Mouse (Mus musculus): ENCODE measurements around the gene Birc6. TPM values are rescaled to one million over a fixed set of nuclear protein-coding genes. Genes with fewer than 3 reads are reported as not detected.
"Not testable (repeated sequence)": the region's sequence is repeated elsewhere in the genome, so short reads cannot be mapped to it uniquely, and the experiment has no call there.

Birc6 gene
- total RNA-seq, 2 experiments from 2014 or later: 97.9 to 98.0 TPM

- no peak for DNase-seq (ENCODE audit: low spot score in 2 of 2)
Observed at GRCm38 (mm10) chr17:74554118-74554517, 26.0 kb downstream of the Birc6 start.

- no peak for DNase-seq (ENCODE audit: low spot score in 2 of 2)
Observed at GRCm38 (mm10) chr17:74559891-74560290, 31.8 kb downstream of the Birc6 start.

- no peak for DNase-seq (ENCODE audit: low spot score in 2 of 2)
Observed at GRCm38 (mm10) chr17:74564151-74564550, 36.1 kb downstream of the Birc6 start.

- DNase-seq (ENCODE audit: low spot score in 2 of 2): no peak
Observed at GRCm38 (mm10) chr17:74569219-74569618, 41.1 kb downstream of the Birc6 start.

GRCm38 (mm10) chr17:74570585-74570984 lies 42.5 kb downstream of the Birc6 start:
- DNase-seq (ENCODE audit: low spot score in 2 of 2): no peak

GRCm38 (mm10) chr17:74577173-74577572 lies 49.1 kb downstream of the Birc6 start:
- no peak for DNase-seq (ENCODE audit: low spot score in 2 of 2)

GRCm38 (mm10) chr17:74579586-74579985 lies 51.5 kb downstream of the Birc6 start:
- DNase-seq (ENCODE audit: low spot score in 2 of 2): peak in 1 of 2 experiments; percentile 9

GRCm38 (mm10) chr17:74580738-74581137 lies 52.6 kb downstream of the Birc6 start:
- no peak for DNase-seq (ENCODE audit: low spot score in 2 of 2)

GRCm38 (mm10) chr17:74586768-74587167 lies 58.7 kb downstream of the Birc6 start:
- no peak for DNase-seq (ENCODE audit: low spot score in 2 of 2)

- DNase-seq (ENCODE audit: low spot score in 2 of 2): no peak
Observed at GRCm38 (mm10) chr17:74598908-74599307, 70.8 kb downstream of the Birc6 start.

GRCm38 (mm10) chr17:74599396-74599795 lies 71.3 kb downstream of the Birc6 start:
- no peak for DNase-seq (ENCODE audit: low spot score in 2 of 2)

- DNase-seq (ENCODE audit: low spot score in 2 of 2): no peak
Observed at GRCm38 (mm10) chr17:74601201-74601600, 73.1 kb downstream of the Birc6 start.

- DNase-seq (ENCODE audit: low spot score in 2 of 2): no peak
Observed at GRCm38 (mm10) chr17:74630798-74631197, 102.7 kb downstream of the Birc6 start.

- DNase-seq (ENCODE audit: low spot score in 2 of 2): no peak
Observed at GRCm38 (mm10) chr17:74642445-74642844, 114.3 kb downstream of the Birc6 start.

- DNase-seq (ENCODE audit: low spot score in 2 of 2): no peak
Observed at GRCm38 (mm10) chr17:74658362-74658761, 130.3 kb downstream of the Birc6 start.

GRCm38 (mm10) chr17:74668010-74668409 lies 139.9 kb downstream of the Birc6 start:
- no peak for DNase-seq (ENCODE audit: low spot score in 2 of 2)

- no peak for DNase-seq (ENCODE audit: low spot score in 2 of 2)
Observed at GRCm38 (mm10) chr17:74670031-74670430, 141.9 kb downstream of the Birc6 start.

- DNase-seq (ENCODE audit: low spot score in 2 of 2): no peak
Observed at GRCm38 (mm10) chr17:74672446-74672845, 144.4 kb downstream of the Birc6 start.

- no peak for DNase-seq (ENCODE audit: low spot score in 2 of 2)
Observed at GRCm38 (mm10) chr17:74673251-74673650, 145.2 kb downstream of the Birc6 start.

GRCm38 (mm10) chr17:74678061-74678460 lies 150.0 kb downstream of the Birc6 start:
- DNase-seq (ENCODE audit: low spot score in 2 of 2): no peak

GRCm38 (mm10) chr17:74684927-74685326 lies 156.8 kb downstream of the Birc6 start:
- no peak for DNase-seq (ENCODE audit: low spot score in 2 of 2)

- no peak for DNase-seq (ENCODE audit: low spot score in 2 of 2)
Observed at GRCm38 (mm10) chr17:74688555-74688954, 160.5 kb downstream of the Birc6 start.

- DNase-seq (ENCODE audit: low spot score in 2 of 2): no peak
Observed at GRCm38 (mm10) chr17:74689406-74689805, 161.3 kb downstream of the Birc6 start.

GRCm38 (mm10) chr17:74701661-74702060 lies 173.6 kb downstream of the Birc6 start:
- DNase-seq (ENCODE audit: low spot score in 2 of 2): not testable (repeated sequence)
